Mouse (Mus musculus) testis, postnatal 14 days (tissue): ENCODE measurements around the gene Shcbp1.
"Not testable (repeated sequence)": the region's sequence is repeated elsewhere in the genome, so short reads cannot be mapped to it uniquely, and the experiment has no call there.

Source experiments
- DNase-seq: peaks from one replicate; pipeline ENCODE4 v3.0.0; 2021; ENCODE audit warnings: low spot score

Shcbp1 gene

GRCm38 (mm10) chr8:4779254-4780055, at the start of gene Shcbp1:
Gene Shcbp1, minus strand, starts transcription at chr8:4779567.
- DNase-seq, result peak; percentile 88

GRCm38 (mm10) chr8:4808831-4809230, 29.5 kb upstream of the Shcbp1 start:
- DNase-seq, result no peak

GRCm38 (mm10) chr8:4800524-4801122, 21.3 kb upstream of the Shcbp1 start:
- peak; percentile 15 for DNase-seq

- no peak for DNase-seq
These were observed 1.1 kb downstream of the Shcbp1 start for GRCm38 (mm10) chr8:4778266-4778665.

GRCm38 (mm10) chr8:4764751-4765150, 14.6 kb downstream of the Shcbp1 start:
- no peak for DNase-seq

- no peak for DNase-seq
These were observed 26.3 kb downstream of the Shcbp1 start for GRCm38 (mm10) chr8:4753048-4753447.

- DNase-seq, result no peak
These were observed 48.4 kb downstream of the Shcbp1 start for GRCm38 (mm10) chr8:4730942-4731341.

- no peak for DNase-seq
These were observed 63.8 kb downstream of the Shcbp1 start for GRCm38 (mm10) chr8:4715546-4715945.

- not testable (repeated sequence) for DNase-seq
These were observed 71.0 kb downstream of the Shcbp1 start for GRCm38 (mm10) chr8:4708346-4708745.

- DNase-seq, result not testable (repeated sequence)
These were observed 71.5 kb downstream of the Shcbp1 start for GRCm38 (mm10) chr8:4707916-4708315.

- no peak for DNase-seq
These were observed 87.7 kb downstream of the Shcbp1 start for GRCm38 (mm10) chr8:4691634-4692033.
